Mouse (Mus musculus): ENCODE measurements around the gene Znrf3.
"Not testable (repeated sequence)": the region's sequence is repeated elsewhere in the genome, so short reads cannot be mapped to it uniquely, and the experiment has no call there.

Znrf3 gene

GRCm38 (mm10) chr11:5444599-5445451 lies at the start of gene Znrf3:
Gene Znrf3, minus strand, starts transcription at chr11:5444847.
- DNase-seq (ENCODE audit: low read depth, low spot score), result peak; percentile 87

- peak; percentile 26 for DNase-seq (ENCODE audit: low read depth, low spot score)
Observed at GRCm38 (mm10) chr11:5493869-5494268, 49.2 kb upstream of the Znrf3 start.

GRCm38 (mm10) chr11:5491912-5492311 lies 47.3 kb upstream of the Znrf3 start:
- DNase-seq (ENCODE audit: low read depth, low spot score), result no peak

- DNase-seq (ENCODE audit: low read depth, low spot score), result no peak
Observed at GRCm38 (mm10) chr11:5490989-5491656, 46.5 kb upstream of the Znrf3 start.

GRCm38 (mm10) chr11:5489433-5489832 lies 44.8 kb upstream of the Znrf3 start:
- DNase-seq (ENCODE audit: low read depth, low spot score), result not testable (repeated sequence)

GRCm38 (mm10) chr11:5485193-5486011 lies 40.8 kb upstream of the Znrf3 start:
- peak; percentile 81 for DNase-seq (ENCODE audit: low read depth, low spot score)

GRCm38 (mm10) chr11:5482581-5482980 lies 37.9 kb upstream of the Znrf3 start:
- DNase-seq (ENCODE audit: low read depth, low spot score), result no peak

GRCm38 (mm10) chr11:5478831-5479230 lies 34.2 kb upstream of the Znrf3 start:
- DNase-seq (ENCODE audit: low read depth, low spot score), result no peak

GRCm38 (mm10) chr11:5478193-5478592 lies 33.5 kb upstream of the Znrf3 start:
- no peak for DNase-seq (ENCODE audit: low read depth, low spot score)

GRCm38 (mm10) chr11:5476806-5477205 lies 32.2 kb upstream of the Znrf3 start:
- no peak for DNase-seq (ENCODE audit: low read depth, low spot score)

GRCm38 (mm10) chr11:5475556-5476118 lies 31.0 kb upstream of the Znrf3 start:
- DNase-seq (ENCODE audit: low read depth, low spot score), result not testable (repeated sequence)

GRCm38 (mm10) chr11:5474130-5474529 lies 29.5 kb upstream of the Znrf3 start:
- DNase-seq (ENCODE audit: low read depth, low spot score), result peak; percentile 65

GRCm38 (mm10) chr11:5470055-5470454 lies 25.4 kb upstream of the Znrf3 start:
- no peak for DNase-seq (ENCODE audit: low read depth, low spot score)

GRCm38 (mm10) chr11:5469084-5469483 lies 24.4 kb upstream of the Znrf3 start:
- no peak for DNase-seq (ENCODE audit: low read depth, low spot score)

GRCm38 (mm10) chr11:5468471-5468870 lies 23.8 kb upstream of the Znrf3 start:
- no peak for DNase-seq (ENCODE audit: low read depth, low spot score)

- DNase-seq (ENCODE audit: low read depth, low spot score), result no peak
Observed at GRCm38 (mm10) chr11:5451923-5452322, 7.3 kb upstream of the Znrf3 start.

GRCm38 (mm10) chr11:5451341-5451740 lies 6.7 kb upstream of the Znrf3 start:
- DNase-seq (ENCODE audit: low read depth, low spot score), result no peak

GRCm38 (mm10) chr11:5450701-5451100 lies 6.1 kb upstream of the Znrf3 start:
- DNase-seq (ENCODE audit: low read depth, low spot score), result no peak

GRCm38 (mm10) chr11:5445452-5445953 lies 856 bp upstream of the Znrf3 start:
- DNase-seq (ENCODE audit: low read depth, low spot score), result no peak

- no peak for DNase-seq (ENCODE audit: low read depth, low spot score)
Observed at GRCm38 (mm10) chr11:5444234-5444598, 431 bp downstream of the Znrf3 start.

GRCm38 (mm10) chr11:5443511-5444233 lies 975 bp downstream of the Znrf3 start:
- no peak for DNase-seq (ENCODE audit: low read depth, low spot score)
